Mouse (Mus musculus) right cerebral cortex, adult 18-20 months (tissue): ENCODE measurements around the gene Tubb5.

Experiments
- DNase-seq: peaks from one replicate; pipeline ENCODE4 v3.0.0; 2022; ENCODE audit warnings: mixed read lengths

Tubb5 gene

DNA sequence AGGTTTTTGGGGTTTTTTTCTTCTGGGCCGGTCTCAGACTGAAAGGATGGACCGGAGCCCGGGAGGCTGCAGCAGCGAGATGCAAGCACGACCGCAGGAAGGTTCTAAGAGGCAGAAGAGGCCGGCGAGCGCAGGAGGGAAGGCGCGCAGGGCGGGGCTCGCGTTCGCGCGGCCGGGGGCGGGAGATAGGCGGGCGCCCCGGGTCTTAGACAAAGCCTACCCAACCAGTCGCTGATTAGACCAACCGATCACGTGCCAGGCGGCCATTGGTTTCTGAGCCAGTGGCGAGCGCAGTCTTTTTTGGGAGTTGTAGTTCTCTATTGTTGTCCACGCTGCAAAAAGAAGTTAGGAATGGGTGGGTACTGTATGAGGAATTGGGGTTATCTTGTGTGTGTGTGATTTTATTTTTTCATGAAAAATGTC lies at the start of gene Tubb5:
Gene Tubb5, minus strand, starts transcription at position 185 of the 423 bp plus-strand sequence.
- peak; percentile 98 for DNase-seq

DNA sequence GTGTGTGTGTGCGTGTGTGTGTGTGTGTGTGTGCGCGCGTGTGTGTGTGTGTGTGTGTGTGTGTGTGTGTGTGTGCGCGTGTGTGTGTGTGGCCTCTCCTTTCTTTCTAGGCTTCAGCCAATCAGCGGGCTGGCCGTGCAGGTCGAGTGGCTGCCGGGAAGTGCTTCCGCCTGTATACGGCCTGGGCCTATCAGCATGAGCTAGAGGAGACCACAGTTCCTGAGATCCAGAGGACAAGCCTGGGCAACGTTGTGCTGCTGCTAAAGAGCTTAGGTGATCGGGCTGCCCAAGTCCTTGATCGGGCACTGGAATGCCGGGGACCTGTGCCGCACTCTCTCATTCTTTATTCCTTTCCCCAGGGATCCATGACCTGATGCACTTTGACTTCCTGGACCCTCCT lies 49.6 kb upstream of the Tubb5 start:
- no peak for DNase-seq

DNA sequence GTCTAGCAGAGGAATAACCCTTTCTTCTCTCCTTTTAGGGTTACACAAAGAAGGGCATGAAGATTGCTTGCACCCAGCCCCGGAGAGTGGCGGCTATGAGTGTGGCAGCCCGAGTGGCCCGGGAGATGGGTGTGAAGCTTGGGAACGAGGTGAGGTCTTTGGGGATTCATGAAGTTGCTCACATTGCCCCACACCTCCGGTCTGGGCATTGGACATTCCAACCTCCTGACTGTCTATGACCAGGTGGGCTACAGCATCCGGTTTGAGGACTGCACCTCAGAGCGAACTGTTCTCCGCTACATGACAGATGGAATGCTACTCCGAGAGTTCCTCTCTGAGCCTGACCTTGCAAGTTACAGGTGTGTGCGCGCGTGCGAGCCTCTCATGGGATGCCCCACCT lies 45.7 kb upstream of the Tubb5 start:
- no peak for DNase-seq

DNA sequence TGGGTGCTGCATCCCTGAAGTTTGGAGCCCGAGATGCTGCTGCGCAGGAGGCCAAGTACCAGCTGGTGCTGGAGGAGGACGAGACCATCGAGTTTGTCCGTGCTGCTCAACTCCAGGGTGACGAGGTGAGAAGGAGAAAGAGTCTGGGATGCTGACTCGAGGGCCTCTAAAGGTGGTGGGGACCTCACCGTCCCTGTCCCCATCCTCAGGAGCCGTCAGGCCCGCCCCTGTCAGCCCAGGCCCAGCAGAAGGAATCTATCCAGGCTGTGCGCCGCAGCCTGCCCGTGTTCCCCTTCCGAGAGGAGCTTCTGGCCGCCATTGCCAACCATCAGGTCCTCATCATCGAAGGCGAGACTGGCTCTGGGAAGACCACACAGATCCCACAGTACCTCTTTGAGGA lies 44.8 kb upstream of the Tubb5 start:
- DNase-seq = no peak

DNA sequence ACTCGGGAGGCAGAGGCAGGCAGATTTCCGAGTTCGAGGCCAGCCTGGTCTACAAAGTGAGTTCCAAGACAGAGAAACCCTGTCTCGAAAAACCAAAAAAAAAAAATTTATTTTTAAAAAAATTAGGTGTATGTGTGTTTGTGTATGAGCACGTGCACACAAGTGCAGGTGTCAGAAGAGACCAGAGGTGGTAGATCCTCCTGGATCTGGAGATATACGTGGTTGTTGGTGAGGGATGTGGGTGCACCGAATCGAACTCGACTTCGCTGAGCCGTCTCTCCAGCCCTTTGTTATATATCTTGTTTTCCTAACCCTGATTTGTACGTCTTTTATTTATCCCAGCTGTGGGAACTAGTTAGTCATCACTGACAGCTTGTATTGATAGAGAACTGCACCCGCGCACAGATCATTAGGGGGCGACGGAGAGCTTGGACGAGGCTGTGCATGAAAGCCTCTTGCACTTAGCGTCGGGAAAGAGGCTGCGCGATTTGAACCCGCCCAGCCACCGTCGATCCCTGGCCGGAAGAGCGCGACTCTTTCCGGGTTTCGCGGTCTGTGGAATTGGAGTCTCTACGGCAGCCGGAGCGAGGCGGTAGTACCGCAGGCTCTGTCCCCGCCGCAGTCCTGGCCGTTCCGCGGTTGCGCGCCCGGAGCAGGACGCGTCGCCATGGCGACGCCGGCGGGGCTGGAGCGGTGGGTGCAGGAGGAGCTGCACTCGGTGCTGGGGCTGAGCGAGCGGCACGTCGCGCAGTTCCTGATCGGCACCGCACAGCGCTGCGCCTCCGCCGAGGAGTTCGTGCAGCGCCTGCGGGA lies 41.3 kb upstream of the Tubb5 start, which contains the start of gene Dhx16:
Gene Dhx16, plus strand, starts transcription at position 575 of the 813 bp plus-strand sequence.
- DNase-seq = peak; percentile 97

DNA sequence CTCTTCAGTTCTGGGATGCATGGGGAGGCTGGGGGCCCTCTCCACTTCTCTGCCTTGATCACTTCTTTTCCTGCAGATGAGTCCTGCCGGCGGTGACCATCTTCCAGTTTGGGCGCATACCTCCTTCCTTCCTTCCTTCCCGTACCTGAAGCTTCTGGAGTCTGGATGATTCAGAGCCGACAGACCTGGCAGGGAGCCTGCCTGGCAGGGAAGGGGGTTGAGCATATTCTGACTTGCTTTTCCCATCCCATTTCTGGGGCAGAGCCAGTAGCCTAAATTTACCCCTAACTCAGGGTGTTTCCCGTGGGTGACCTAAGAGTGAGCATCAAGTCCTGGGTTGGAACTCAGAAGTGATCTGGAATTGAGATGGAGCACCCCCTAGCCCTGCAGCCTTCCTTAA lies 36.6 kb upstream of the Tubb5 start:
- DNase-seq = peak; percentile 73

DNA sequence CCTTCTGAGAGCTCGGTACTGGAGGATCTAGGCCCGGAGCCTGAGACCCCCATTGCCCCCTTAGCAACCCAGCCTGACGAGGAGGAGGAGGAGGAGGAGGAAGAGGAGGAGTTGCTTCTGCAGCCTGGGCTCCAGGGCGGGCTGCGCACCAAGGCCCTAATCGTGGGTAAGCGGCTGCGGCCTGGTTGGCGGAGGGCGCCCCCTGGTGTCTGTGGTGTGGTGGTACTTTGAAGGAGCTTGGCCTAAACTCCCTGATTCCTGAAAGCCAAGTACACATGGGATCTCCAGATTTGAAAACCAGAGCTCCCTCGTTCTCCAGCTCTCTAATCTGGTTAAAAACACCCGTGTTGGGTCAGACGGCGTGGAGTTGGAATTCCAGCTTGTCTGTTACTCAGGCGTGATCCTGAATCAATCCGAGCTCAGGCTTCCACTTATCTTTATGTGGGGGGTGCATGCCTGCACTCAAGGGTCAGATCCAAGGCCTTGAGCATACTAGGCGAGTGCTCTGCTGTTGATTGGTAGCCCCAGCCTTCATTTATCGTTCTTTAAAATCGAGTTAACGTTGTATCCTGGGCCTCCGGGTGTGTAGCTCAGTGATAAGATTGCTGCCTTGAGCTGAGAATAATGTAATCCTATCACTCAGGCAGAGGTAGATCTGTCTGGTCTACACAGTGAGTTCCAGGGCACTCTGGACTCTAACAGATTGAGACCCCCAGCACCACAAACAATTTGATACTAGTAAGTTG lies 35.8 kb upstream of the Tubb5 start:
- peak; percentile 83 for DNase-seq

DNA sequence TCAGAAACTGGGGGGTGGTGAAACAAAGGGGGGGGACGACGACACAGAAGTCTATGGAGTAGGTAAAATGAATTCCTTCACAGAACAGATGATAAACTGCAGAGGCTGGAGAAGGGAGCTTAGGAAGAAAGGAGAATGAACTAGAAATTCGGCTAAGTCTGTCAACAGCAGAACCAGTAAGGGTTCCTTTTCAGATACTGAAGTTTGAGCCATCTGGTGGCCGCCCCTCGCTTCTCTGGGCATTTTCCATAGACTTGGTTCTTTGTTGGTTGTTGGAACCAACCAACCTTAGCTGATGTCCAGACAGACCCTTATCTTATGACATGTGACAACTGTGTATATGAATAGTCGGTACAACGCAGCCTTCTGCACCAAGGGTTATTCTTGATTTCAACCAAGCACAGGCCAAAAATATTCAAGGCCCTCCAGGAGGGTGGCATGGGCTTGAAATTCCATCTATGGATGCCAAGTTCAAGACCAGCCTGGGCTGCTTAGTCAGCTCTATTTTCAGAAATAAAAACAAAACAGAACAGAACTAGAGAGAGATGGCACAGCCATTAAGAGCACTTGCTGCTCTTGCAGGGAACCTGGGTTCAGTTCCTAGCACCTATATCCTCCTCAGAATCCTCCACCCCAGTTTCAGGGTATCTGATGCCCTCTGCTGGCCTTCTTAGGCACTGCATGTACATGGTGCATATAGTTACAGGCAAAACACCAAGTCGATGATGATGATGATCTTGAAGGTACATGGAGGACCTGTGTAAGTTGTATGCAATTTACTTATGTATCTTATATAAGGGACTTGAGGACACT lies 33.0 kb upstream of the Tubb5 start:
- DNase-seq = no peak

DNA sequence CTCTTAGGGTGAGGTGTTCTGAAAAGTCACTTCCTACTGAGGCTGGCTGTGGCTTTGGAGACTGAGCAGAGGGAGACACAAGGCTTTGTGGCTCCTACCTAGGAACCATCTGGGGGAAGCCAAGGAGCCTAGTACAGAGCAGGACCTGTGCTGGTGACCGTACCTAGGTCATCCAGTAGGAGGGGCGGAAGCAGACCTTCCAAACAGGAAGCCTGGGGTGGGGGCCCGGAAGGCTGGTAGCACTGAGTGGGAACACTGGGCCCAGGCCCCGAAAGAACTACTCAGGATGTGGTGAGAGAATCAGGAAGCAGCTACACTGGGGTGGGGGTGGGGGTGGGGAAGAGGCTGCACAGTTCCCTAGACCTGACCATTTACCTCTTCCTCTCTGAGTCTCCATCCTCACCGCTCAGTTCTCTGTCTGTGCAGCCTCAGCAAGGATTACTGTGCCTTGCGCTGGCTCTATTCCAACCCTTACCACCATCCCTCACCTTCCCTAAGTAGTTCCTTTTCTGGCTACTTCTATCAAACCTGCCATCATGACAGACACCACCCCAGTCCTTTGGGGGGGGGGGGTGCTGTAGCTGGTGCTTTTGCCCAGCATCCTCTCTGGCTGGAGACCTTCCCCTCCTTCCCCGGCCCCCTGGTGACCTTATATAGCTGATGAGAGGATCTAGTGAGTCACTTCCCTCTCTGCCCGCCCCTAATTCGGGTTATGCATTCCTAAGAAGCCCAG lies 32.2 kb upstream of the Tubb5 start:
- no peak for DNase-seq

DNA sequence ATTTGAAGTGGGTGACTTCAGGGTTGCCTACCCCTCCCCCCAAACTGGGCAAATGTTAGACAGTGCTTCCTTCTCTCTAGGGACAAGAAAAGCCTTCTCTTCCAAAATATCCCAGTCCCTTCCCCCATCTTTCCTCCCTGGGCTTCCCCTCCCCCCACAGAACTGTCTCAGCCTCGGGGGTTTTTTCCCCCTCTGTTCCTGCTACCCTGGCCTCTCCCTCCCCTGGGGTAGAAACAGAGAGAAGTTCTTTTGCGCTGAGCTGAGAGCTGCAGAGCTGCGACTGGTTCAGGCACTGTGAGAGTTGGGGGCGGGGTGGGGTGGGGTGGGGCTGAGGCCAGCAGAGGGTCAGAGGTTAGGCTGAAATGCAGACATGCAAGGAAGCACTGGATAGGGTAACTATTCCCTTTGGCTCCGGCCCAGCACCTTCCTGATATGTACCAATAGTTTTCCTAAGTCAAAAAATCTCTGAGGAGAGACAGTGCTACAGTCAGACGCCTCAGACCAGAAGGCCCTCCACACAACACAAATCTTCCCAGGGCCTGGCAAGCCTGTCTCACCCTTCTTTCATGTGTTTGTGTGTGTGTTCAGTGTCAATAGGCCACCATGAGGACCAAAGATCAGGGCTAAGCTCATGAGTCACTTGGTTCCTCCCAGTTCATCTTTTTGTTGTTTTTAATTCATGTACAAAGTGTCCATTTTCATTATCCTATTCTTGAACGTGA lies 31.4 kb upstream of the Tubb5 start:
- no peak for DNase-seq

DNA sequence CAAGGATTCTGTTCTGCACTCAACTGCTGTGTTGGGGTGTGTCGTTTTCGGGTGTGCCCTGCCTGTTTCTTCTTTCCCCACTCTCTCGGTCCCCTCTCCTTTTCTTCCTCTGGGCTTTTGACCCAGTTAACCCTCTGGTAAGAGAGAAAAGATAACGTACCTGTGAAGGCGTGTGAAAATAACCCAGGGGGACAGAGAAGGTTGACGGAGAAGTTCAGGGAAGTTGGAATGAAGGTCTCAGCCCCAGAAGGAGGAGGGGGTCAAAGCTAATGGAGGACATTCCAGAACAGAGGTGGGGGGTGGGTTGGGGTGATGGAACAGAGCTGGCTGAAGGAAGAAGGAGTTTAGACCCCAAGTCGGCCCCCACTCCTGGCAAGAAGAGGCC lies 30.8 kb upstream of the Tubb5 start:
- no peak for DNase-seq

DNA sequence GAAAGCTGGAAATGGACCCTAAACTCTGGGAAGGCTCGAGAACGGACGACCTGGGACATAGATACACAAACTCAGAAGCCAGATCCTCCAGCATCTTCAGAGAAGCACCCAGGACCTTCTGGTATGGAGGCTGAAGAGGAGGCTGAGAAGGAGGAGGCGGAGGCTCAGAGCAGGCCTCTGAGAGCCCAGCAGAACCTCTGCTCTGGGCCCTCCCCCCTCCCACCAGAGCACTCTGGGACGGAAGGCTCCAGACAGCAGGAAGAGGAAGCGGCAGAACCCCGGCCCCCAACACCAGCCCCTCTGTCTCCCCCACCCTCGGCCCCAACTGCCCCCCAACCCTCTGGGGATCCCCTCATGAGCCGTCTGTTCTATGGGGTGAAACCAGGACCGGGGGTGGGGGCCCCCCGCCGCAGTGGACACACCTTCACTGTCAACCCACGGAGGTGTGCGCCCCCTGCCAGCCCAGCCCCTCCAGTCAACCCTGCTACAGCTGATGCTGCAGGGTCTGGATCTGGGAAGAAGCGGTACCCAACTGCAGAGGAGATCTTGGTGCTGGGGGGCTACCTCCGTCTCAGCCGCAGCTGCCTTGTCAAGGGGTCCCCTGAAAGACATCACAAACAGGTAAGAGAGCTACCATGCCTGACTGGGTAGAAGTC lies 30.2 kb upstream of the Tubb5 start:
- no peak for DNase-seq

DNA sequence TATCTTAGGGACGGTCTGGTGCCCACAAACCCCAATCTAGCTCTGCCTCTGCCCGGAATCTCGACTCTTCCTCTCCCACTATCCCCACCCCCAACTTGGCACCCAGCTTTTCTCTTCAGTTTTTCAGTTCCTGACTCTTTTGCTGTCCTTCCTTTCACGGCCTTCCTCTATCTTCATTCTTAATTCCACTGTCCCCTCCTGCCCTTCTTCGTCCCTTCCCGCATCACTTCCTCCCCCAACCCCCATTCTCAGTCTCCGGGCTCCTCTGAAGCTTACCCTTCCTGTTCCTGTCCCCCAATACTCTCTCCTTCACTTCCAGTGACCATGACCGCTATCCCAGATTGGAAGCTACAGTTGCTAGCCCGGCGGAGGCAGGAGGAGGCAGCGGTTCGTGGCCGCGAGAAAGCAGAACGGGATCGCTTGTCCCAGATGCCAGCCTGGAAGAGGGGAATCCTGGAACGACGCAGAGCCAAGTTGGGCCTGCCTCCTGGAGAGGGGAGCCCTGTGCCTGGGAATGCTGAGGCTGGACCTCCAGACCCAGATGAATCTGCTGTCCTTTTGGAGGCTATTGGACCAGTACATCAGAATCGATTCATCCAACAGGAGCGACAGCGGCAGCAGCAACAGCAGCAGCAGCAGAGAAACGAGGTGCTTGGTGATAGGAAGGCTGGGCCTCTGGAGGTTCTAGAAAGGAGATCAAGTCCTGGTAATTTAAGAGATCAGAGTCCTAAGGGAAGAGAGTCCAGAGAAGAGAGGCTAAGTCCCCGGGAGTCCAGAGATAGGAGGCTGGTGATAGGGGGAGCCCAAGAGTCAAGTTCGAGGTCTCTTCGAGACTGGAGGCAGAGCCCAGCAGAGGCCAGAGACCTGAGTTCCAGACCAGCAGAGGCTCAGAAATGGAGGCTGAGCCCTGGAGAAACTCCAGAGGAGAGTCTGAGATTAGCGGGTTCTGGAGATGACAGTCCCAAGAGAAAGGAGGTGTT lies 29.1 kb upstream of the Tubb5 start:
- no peak for DNase-seq

DNA sequence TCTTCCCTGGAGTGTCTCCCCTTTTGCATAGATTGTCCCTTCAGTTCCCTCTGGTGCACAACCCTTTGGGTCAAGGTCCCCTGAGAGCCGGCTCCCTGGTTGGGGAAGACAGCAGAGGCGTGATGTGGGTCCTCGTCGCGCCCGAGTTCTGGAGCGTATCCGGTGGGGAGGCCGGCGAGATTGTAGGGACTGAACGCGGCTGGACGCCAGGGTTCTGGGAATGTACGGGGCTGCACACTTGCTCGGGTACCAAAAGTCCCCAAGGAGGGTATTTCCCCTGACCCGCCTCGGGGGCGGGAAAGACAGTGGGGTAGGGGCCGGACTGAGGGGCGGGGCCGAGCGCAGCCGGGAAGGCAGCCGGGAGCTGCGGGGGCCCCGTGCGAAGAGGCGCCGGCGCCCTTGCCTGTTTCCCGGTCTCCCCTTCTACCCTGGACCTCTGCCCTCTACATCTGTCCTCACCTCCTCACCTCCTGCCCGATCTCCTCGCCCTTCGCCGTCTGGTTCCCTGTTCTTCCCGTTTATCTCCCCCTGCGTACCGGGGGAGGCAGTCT lies 28.2 kb upstream of the Tubb5 start:
- no peak for DNase-seq

DNA sequence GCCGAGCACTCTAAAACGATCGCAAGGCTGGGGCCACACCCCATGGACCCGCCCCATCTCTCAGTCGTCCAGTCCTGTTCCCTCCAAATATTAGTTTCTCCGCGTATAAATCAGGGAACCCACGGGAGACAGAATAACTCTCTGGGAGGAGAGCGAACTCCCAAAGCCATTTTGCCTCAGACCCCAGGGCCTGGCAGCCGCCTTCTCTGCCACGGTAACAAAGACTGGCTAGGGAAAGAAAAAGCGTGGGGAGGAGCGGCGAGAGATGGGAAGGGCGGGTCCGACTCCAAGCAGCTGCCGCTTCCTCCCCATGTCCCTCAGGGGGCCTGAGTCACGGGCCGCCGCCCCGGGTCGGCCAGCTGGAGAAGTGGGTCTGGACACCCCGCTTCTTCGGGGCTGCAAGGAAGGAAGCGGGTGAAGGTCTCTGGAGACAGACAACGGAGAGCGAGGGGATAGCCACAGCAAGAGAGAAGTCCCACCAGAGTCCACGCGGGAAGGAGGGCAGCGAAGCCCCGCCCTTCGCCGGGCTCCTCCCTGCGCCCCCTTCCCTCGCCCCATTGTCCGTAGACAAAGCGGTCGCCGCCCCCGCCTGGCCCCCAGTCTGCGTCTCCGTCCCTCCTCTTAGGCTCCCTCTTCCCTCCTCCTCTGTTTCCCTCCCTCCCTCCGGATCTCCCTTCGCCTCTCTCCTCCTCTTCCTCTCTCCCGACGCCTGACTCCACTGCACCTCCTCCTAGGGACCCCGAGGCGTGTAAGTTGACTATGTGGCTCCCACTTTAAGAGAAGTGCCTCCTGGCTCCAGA lies 27.6 kb upstream of the Tubb5 start, which contains the start of gene Ppp1r18:
Gene Ppp1r18, plus strand, starts transcription at position 113 of the 800 bp plus-strand sequence.
- DNase-seq = no peak

DNA sequence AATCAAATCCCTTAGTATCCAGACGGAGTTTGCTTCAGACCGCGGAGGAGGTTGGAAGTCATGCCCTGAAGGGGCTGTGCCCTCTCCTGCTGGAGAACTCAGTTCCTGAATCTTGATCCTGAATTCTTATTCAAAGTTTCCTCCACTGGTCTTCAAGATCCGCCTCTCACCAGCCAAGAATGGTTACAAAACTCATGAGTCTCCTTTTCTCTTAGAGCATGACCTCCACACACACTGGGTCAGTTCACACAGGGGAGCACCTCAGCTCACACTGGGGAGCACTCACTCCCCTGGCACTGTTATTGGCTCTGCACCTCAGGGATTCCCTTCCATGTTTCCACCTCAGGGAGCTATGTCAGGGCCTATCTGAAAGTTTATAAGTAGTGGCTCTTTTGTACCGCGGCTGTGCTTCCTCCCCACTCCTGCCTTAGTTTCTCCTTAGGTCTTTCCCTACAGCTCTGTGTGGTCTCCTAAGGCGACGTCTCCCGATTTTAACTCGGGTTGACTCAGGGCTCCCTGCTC lies 26.8 kb upstream of the Tubb5 start:
- DNase-seq = no peak

DNA sequence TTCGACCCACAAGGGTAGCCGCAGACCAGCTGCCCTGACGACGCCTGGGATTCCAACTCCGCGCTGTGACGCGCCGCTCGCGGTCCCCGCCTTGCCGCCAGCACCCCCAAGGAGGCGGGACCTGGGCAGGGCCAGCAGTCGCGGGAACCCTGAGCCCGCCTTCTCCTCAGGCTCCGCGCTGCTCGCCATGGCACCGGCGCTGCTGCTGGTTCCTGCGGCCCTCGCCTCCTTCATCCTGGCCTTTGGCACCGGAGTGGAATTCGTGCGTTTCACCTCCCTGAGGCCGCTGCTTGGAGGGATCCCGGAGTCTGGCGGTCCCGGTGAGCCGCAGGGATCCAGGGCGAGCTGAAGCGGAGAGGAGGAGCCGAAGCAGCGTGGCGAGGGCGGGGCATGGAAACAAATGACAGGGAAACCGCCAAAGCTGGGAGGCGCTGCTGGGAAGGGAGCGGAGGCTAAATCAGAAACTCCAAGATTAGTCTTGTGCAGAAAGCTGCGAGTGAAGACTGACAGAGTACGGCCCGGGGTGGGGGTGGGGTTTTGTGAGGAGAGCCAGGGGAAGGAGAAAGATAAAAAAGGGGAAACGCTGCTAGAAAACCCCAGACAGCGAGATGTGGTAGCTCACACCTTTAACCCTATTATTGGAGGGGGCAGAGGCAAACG lies 23.2 kb upstream of the Tubb5 start, which contains the start of gene Nrm:
Gene Nrm, plus strand, starts transcription at position 121 of the 660 bp plus-strand sequence.
- DNase-seq = peak; percentile 92

DNA sequence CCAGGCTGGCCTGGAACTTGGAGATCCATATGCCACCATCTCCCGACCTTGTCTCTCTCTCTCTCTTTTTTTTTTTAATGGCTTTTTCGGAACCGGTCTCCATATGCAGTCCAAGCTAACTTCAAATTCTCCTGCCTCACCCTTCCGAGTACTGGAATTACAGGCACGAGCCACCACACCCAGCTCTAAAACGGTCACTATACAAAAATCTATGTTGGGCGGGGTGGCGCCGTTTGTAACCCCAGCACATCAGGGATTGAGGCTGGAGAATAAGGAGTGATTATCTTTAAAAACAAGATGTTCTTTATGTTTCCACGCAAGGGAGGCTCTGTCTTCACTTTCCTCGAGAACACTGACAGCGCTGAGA lies 22.7 kb upstream of the Tubb5 start:
- DNase-seq = no peak
